Mouse (Mus musculus) kidney, adult 2 months (tissue): Measurements from ENCODE around the gene Bax.

Experiments used
- CTCF ChIP-seq: fragments of 200-500 bp; conservative IDR thresholded peaks from 2 replicates; pipeline ENCODE4 v1.5.1; 2011; ENCODE audit warnings: low read depth, mild to moderate bottlenecking, control low read depth, low read length, moderate library complexity, mixed read lengths; ENCODE audit not compliant: insufficient read depth, insufficient read length
- POLR2A ChIP-seq: fragments of 200-500 bp; IDR thresholded peaks from one replicate; pipeline ENCODE4 v1.6.1; 2011; ENCODE audit warnings: low read depth, low read length, control low read depth

DNA sequence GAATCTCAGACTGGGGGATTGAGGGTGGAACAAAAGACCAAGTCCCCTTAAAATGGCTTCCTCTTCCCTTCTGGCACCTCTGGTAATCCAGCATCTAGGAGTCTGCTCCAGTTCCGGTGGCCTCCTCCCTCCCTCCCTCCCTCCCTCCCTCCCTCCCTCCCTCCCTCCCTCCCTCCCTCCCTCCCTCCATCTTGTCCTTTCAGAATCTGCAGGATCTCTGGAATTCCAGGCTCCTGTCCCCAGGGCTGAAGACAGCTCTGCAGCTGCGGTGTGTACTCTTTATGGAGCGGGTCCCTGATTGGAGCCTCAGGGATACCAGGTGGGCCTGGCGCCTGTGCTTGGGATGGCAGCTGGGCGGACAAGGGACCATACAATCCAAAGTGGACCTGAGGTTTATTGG is 5.4 kb downstream of the Bax start:
- TF ChIP-seq POLR2A (no peak), CTCF (no peak)
